Mouse (Mus musculus) liver, embryonic 12.5 days (tissue): ENCODE measurements around the gene Rilpl1. TPM values are rescaled to one million over a fixed set of nuclear protein-coding genes. Genes with fewer than 3 reads are reported as not detected.
A peak's percentile ranks its signal among the peaks of the same experiment; 100 is the strongest.
"Not testable (repeated sequence)": the region's sequence is repeated elsewhere in the genome, so short reads cannot be mapped to it uniquely, and the experiment has no call there.

Experiments
- ATAC-seq: fragments of 200-750 bp; cut with Nextera tagmentation; 2 replicates; pipeline ENCODE4 v1.8.0; 2017; ENCODE audit warnings: moderate number of reproducible peaks, mild to moderate bottlenecking, moderate library complexity
- H3K27ac ChIP-seq: fragments of 300-500 bp; sonication (generic); 2 replicates; pipeline ENCODE4 v1.5.1; 2016; ENCODE audit warnings: mild to moderate bottlenecking
- H3K27me3 ChIP-seq: fragments of 300-500 bp; sonication (generic); replicated peaks from 2 replicates; pipeline ENCODE4 v1.6.1; 2016; ENCODE audit warnings: mild to moderate bottlenecking, moderate library complexity
- H3K36me3 ChIP-seq: fragments of 300-500 bp; sonication (generic); 2 replicates; pipeline ENCODE4 v1.6.1; 2016; ENCODE audit warnings: mild to moderate bottlenecking, moderate library complexity
- H3K4me1 ChIP-seq: fragments of 300-500 bp; sonication (generic); 2 replicates; pipeline ENCODE4 v1.6.1; 2016
- H3K4me2 ChIP-seq: fragments of 300-500 bp; sonication (generic); 2 replicates; pipeline ENCODE4 v1.6.1; 2016; ENCODE audit warnings: mild to moderate bottlenecking, moderate library complexity
- H3K4me3 ChIP-seq: fragments of 300-500 bp; sonication (generic); 2 replicates; pipeline ENCODE4 v1.5.1; 2016; ENCODE audit warnings: mild to moderate bottlenecking, moderate library complexity
- H3K9ac ChIP-seq: fragments of 300-500 bp; sonication (generic); 2 replicates; pipeline ENCODE4 v1.6.1; 2016; ENCODE audit warnings: mild to moderate bottlenecking, moderate library complexity
- H3K9me3 ChIP-seq: fragments of 300-500 bp; sonication (generic); replicated peaks from 2 replicates; pipeline ENCODE4 v1.6.1; 2016; ENCODE audit warnings: mild to moderate bottlenecking, moderate library complexity
- WGBS: fragments of 180-500 bp; shearing (Covaris S2); methylation state at CpG from one replicate; pipeline ENCODE4 v1.1.7; 2016; ENCODE audit not compliant: insufficient replicate concordance; 5-methylcytosine and 5-hydroxymethylcytosine counted together
- polyA plus RNA-seq: library from polyadenylated mRNA; unstranded; fragments of >200 nt; fragmentation: Nextera tagmentation; extraction: Ambion mirVana; gene quantifications from 2 replicates; pipeline ENCODE4 v1.2.1, GENCODE M21; 2016

Rilpl1 gene
- 4.5 and 4.9 TPM in 2 replicates for polyA plus RNA-seq

DNA sequence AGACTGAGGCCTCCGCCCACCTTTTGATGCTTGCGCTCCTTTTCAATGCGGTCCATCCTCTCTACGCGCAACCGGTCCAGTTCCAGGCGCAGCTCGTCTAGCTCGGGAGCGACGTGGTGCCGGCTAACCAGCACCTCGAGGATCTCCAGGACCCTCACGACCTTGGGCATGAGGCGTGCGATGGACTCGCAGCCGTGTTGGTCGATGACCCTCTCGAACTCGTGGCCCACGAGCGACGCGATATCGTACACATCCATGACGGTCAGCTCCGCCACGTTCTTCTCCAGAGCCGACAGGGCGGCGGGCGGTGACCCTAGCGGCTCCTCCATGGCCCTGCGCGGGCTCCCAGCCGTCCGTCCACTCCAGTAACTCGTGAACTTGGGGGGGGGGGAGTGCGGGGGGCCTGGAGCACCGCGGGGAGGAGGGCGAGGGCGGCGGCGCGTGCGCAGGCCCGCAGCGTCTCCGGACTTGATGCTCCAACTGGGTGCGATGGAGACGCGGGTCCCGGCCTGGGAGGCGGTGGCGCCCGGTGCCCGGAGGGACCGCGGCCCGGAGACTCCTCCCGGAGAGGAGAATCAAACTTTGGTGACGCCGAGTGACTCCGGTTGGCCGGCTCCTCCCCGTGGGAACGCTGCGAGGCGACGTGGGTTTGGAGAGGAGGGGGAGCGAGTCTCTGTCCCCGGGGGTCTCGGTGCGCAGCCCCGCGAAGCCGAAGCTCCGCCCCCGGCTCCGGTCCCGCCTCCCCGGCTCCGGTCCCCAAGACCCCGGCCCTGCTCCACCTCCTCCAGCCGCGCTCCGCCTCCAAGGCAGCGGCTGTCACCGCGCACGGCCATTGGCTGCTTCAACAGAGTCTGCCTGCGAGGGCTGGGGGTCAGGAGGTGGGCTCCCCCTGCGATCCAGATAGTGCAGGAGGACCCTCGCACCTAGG is at the start of gene Rilpl1:
Rilpl1 (minus strand) TSS at position 737 of the 928 bp plus-strand sequence.
- H3K9me3 ChIP-seq = no peaks in the 10 kb centered on the region
- peak within 1 kb of the TSS; percentile 65 for H3K9ac ChIP-seq

DNA sequence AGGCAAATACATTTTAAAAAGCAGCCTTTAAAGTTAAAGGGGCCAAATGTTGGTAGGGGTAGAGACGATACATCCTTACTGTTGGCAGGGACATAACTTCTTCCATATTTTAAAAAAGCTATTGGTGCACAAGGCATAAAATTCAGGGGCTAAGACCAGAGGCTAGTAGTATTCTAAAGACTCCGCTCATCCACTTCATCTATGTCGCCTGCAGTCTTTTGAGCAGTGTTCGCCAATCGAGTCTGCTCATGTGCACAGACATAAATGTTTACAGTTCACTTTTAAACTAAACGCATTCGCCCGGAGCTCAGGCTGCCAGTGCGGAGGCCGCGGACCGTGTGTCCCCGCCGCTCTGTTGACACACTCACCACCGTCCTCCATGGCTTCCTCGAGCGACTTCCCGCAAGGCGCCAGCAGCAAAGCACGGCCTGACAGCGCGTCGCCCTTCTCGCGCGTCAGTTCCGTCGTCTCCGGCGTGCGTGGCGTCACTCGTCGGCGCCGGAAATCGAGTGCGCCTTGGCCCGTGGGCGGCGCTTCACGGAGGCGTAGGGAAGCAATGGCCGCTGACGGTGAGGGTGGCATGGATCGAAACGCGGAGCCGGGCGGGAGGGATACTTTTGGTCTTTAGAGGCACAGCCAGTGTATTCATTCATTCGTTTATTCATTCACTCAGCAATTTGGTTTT is 47.6 kb upstream of the Rilpl1 start, which contains the start of the genes Eif2b1 and Gtf2h3:
Eif2b1 (minus strand) TSS at position 499 of the 685 bp plus-strand sequence.
Gtf2h3 (plus strand) TSS at position 508 of the 685 bp plus-strand sequence.
- peaks cover 52% of the 10 kb centered on the region for H3K36me3 ChIP-seq

More for the DNA sequence above, at the start of gene Rilpl1:
- Histone ChIP-seq H3K27ac (peak within 1 kb of the TSS; percentile 52), H3K4me1 (peaks cover 54% of the 10 kb centered on the region), H3K4me3 (peak within 1 kb of the TSS; percentile 66), H3K27me3 (peaks cover 58% of the 10 kb centered on the region), H3K4me2 (peak within 1 kb of the TSS; percentile 90), H3K36me3 (no peaks in the 10 kb centered on the region)
- WGBS = 1% methylated on average over 89 of the region's 96 CpGs
- ATAC-seq = peak; percentile 55

DNA sequence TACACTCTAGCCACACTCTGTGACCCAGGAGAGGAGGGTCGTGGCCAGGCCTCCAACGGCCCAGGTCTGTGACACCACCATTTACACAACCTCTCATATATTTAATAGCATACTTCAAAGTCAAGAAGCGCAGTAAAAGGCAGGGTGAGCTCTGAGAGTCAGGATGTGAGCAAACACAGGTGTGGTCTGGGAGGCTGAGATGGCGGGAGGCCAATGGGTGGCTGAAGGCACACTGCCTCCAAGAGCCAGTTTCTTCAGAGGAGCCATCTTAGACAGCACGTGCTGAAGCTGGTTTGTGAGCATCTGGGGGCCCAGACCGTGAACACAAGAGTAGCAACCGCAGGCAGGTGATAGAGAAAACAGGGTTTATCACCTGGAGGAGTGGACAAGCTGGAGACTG is 44.3 kb upstream of the Rilpl1 start:
- Histone ChIP-seq H3K36me3 (peaks cover 73% of the 10 kb centered on the region), H3K27ac (no peak overlapping the region), H3K9ac (no peak overlapping the region), H3K27me3 (no peaks in the 10 kb centered on the region), H3K4me3 (no peak overlapping the region), H3K4me2 (no peak overlapping the region), H3K9me3 (no peaks in the 10 kb centered on the region), H3K4me1 (peaks cover 28% of the 10 kb centered on the region)
- WGBS = 85% methylated on average over 7 of the region's 7 CpGs
- no peak for ATAC-seq

More for the DNA sequence above, 47.6 kb upstream of the Rilpl1 start, which contains the start of the genes Eif2b1 and Gtf2h3:
- Histone ChIP-seq H3K4me3 (peak within 1 kb of the TSS; percentile 83), H3K27me3 (no peaks in the 10 kb centered on the region), H3K4me2 (peak within 1 kb of the TSS; percentile 90), H3K27ac (peak within 1 kb of the TSS; percentile 64; the same call in 1 of the 2 replicates), H3K4me1 (peaks cover 31% of the 10 kb centered on the region), H3K9ac (peak within 1 kb of the TSS; percentile 77), H3K9me3 (no peaks in the 10 kb centered on the region)
- 2% methylated on average over 51 of the region's 51 CpGs for WGBS
- ATAC-seq = peak; percentile 89

DNA sequence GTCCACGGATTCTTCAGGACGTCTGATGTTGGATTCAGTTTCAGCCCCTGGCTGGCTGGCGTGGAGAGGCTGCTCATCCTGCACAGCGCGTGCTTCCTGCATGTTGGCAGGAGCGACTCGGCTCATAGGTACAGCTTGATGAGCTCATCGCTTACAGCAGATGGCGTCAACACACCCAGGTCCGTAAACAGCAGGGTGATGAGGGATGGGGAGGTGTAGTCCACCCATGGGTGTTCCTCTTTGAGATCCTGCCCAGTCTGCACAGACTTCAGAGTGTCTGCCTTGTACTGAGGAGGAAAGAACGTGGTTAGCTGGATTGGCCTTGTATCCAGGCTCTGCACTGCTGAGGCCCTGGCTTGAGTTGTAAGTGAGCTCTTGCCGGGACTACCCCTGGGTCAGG is 39.9 kb upstream of the Rilpl1 start:
- H3K4me2 ChIP-seq = no peak overlapping the region
- H3K9me3 ChIP-seq = no peaks in the 10 kb centered on the region
- H3K36me3 ChIP-seq = peaks cover 100% of the 10 kb centered on the region
- H3K27me3 ChIP-seq = no peaks in the 10 kb centered on the region
- 0 out of 2 replicates have a peak, but pooled peaks cover 3% of the 10 kb centered on the region for H3K4me1 ChIP-seq
- no peak overlapping the region for H3K9ac ChIP-seq
- WGBS = 78% methylated on average over 12 of the region's 12 CpGs
- no peak overlapping the region for H3K27ac ChIP-seq
- no peak overlapping the region for H3K4me3 ChIP-seq
- ATAC-seq = no peak

DNA sequence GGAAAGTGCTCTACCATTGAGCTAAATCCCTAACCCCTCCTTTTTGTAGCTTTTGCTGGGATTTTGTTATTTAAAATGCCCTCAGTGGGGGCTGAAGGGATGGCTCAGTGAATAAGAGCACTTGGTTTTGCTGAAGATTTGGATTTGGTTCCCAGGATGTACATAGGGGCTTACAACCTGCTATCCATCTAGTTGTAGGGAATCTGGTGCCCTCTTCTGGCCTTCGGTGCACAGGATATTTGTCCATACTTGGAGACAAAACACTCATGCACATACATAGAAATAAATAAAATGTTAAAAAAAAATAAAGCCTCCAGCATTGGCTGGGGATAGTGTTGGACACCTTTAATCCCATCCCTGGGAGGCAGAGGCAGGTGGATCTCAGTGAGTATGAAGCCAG is 24.0 kb upstream of the Rilpl1 start:
- Histone ChIP-seq H3K27ac (no peak overlapping the region), H3K9me3 (no peaks in the 10 kb centered on the region), H3K4me3 (no peak overlapping the region), H3K4me2 (no peak overlapping the region), H3K9ac (no peak overlapping the region), H3K36me3 (peaks cover 66% of the 10 kb centered on the region), H3K4me1 (peaks cover 21% of the 10 kb centered on the region), H3K27me3 (no peaks in the 10 kb centered on the region)
- WGBS = 76% methylated on average over 1 of the region's 1 CpGs
- ATAC-seq = no peak

DNA sequence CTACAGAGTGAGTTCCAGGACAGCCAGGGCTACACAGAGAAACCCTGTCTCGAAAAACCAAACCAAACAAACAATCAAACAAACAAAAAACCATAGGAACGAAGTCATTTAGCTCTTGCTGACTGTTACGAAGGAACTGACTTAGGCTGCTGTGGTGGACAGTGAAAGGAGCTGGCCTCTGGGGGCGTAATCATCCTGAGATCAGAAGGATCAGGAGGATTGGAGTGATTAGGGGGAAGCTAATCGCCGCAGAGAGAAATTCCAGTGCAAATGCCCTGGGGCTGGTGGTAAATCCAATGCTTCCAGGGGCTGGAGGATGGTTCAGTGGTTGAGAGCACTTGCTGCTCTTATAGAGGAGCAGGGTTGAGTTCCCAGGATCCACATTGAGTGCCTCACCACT is 22.4 kb upstream of the Rilpl1 start:
- H3K36me3 ChIP-seq = peaks cover 54% of the 10 kb centered on the region
- H3K9ac ChIP-seq = peak overlapping the region; percentile 80
- H3K4me3 ChIP-seq = peak overlapping the region; percentile 91
- H3K4me1 ChIP-seq = peaks cover 21% of the 10 kb centered on the region
- 58% methylated on average over 6 of the region's 6 CpGs for WGBS
- no peak for ATAC-seq
- H3K27ac ChIP-seq = 0 out of 2 replicates have a peak overlapping the region, but pooled peaks have one; percentile 25
- H3K9me3 ChIP-seq = no peaks in the 10 kb centered on the region
- no peaks in the 10 kb centered on the region for H3K27me3 ChIP-seq
- H3K4me2 ChIP-seq = peak overlapping the region; percentile 85

DNA sequence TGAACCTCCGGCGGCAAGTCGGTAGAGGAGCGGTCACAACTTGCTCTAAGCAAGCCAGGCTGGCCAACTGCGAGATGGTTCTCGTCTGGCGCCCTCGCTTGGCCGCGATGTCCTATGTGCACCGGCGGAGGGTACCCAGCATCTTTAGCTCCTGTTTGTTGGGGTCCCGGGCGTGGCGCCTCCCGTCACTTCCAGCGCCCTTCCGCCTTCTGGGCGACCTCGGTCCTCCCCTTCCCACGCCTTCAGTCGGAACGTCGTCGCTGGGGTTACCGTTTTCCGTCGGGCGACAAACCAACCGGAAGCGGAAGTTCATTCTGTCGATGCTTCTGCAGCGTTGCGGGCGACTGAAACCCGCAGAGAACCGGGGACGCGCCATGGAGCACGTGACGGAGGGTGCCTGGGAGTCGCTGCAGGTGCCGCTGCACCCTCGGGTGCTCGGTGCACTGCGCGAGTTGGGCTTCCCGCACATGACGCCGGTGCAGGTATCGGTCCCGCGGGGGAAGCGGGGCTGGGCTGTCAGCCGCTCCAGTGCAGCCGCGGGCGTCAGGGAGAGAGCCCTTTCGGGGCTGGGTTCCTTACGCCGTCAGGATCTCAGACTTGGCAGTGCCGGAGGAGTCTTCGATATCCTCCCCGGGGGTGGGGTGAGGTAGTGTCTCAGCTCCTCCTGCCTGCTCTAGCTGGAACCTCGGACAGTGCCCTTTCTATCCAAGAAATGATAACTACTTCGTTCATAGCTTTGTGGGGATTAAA is 21.5 kb upstream of the Rilpl1 start, which contains the start of gene Ddx55:
Ddx55 (plus strand) TSS at position 307 of the 750 bp plus-strand sequence.
- peaks cover 54% of the 10 kb centered on the region for H3K36me3 ChIP-seq
- peak; percentile 86 for ATAC-seq
- H3K9ac ChIP-seq = peak within 1 kb of the TSS; percentile 80

DNA sequence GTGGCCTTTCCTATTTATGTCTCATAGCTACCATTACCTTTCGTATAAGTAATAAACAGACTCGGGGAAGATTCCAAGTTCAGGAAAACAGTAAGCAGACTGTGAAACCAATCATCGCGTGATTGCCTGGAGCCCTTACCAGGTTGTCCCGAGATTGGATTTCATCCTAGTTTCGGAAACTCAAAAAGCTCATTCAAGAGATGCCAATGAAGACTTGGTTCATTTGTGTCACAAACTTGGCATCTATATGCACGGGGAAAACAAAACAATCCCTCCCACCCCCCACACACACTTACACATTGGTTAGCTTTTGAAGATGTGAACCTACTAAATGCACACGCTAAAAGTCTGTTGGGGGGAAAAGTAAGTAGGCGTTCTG is 20.9 kb upstream of the Rilpl1 start:
- WGBS = 12% methylated on average over 9 of the region's 9 CpGs
- Histone ChIP-seq H3K4me3 (peak overlapping the region; percentile 91), H3K27ac (peak overlapping the region; percentile 87), H3K4me2 (peak overlapping the region; percentile 85), H3K9me3 (no peaks in the 10 kb centered on the region), H3K4me1 (peaks cover 21% of the 10 kb centered on the region), H3K9ac (peak overlapping the region; percentile 80), H3K36me3 (peaks cover 54% of the 10 kb centered on the region), H3K27me3 (no peaks in the 10 kb centered on the region)
- no peak for ATAC-seq

More for the DNA sequence above, 21.5 kb upstream of the Rilpl1 start, which contains the start of gene Ddx55:
- Histone ChIP-seq H3K4me2 (peak within 1 kb of the TSS; percentile 85), H3K27ac (peak within 1 kb of the TSS; percentile 87), H3K4me1 (peaks cover 21% of the 10 kb centered on the region), H3K27me3 (no peaks in the 10 kb centered on the region), H3K4me3 (peak within 1 kb of the TSS; percentile 91), H3K9me3 (no peaks in the 10 kb centered on the region)
- WGBS = 2% methylated on average over 66 of the region's 66 CpGs

DNA sequence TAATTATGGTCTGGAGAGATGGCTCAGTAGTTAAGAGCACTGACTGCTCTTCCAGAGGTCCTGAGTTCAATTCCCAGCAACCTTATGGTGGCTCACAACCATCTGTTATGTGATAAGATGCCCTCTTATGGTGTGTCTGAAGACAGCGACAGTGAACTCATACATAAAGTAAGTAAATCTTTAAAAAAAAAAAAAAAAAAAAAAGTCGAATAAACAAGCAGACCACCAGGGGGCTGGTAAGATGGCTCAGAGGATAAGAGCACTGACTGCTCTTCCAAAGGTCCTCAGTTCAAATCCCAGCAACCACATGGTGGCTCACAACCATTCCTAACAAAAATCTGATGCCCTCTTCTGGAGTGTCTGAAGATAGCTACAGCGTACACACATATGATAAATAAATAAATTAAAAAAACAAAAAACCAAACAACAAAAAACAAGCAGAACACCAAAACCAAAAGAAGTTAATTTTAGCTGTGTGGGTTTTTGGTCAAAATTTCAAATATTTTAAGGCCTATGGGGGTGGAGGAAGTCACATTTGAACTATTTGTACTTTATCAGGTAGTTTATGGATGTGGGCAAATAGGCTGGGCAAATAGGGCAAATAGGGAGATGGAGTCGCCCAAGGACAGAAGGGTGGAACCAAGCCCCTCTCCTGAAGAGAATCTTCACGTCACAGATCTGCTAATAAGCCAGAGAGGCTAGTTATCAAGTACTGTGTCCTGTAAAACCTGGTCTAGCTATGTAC is 20.3 kb upstream of the Rilpl1 start:
- Histone ChIP-seq H3K36me3 (peaks cover 54% of the 10 kb centered on the region), H3K4me2 (peak overlapping the region; percentile 85), H3K4me1 (peaks cover 21% of the 10 kb centered on the region), H3K4me3 (peak overlapping the region; percentile 91), H3K27ac (peak overlapping the region; percentile 87), H3K9ac (peak overlapping the region; percentile 80)
- not testable (repeated sequence) for H3K27me3 ChIP-seq, ATAC-seq, H3K9me3 ChIP-seq
- WGBS = 28% methylated on average over 5 of the region's 5 CpGs

DNA sequence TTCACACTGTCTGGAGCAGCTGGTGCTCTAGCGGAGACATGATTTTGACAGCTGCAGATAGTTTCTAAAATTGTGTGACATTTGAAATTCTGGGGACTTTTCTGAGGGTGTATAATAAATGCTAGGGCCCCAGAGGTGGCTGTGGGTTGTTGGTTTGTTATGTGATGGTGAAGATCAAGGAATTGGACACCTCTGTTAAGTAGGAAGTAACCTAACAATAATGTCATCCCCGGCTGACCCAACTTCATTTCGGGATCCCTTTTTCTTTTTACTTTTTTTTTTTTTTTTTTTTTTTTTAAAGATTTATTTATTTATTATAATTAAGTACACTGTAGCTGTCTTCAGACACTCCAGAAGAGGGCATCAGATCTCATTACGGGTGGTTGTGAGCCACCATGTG is 19.5 kb upstream of the Rilpl1 start:
- not testable (repeated sequence) for H3K27ac ChIP-seq, H3K27me3 ChIP-seq, H3K4me3 ChIP-seq, H3K9ac ChIP-seq, ATAC-seq, H3K9me3 ChIP-seq, H3K4me2 ChIP-seq
- H3K4me1 ChIP-seq = peaks cover 21% of the 10 kb centered on the region
- 83% methylated on average over 4 of the region's 4 CpGs for WGBS
- H3K36me3 ChIP-seq = peaks cover 54% of the 10 kb centered on the region
